Mouse (Mus musculus) brown adipose tissue, adult 24 weeks (tissue): ENCODE results near the gene Mreg. TPM values are rescaled to one million over a fixed set of nuclear protein-coding genes. Genes with fewer than 3 reads are reported as not detected.

ENCODE experiments used
- H3K27ac ChIP-seq: fragments of 200-500 bp; replicated peaks from 2 replicates; pipeline ENCODE4 v1.5.1; 2012; ENCODE audit warnings: low read depth, mild to moderate bottlenecking, low read length
- H3K4me1 ChIP-seq: fragments of 200-500 bp; 2 replicates; pipeline ENCODE4 v1.6.1; 2012; ENCODE audit warnings: low read length, mixed read lengths; ENCODE audit not compliant: control insufficient read depth, insufficient read depth, insufficient read length
- H3K4me3 ChIP-seq: fragments of 200-500 bp; 2 replicates; pipeline ENCODE4 v1.5.1; 2012; ENCODE audit warnings: low read depth, mild to moderate bottlenecking, low read length, moderate library complexity; ENCODE audit not compliant: insufficient read depth
- polyA plus RNA-seq: library from polyadenylated mRNA; stranded (reverse); fragments of >200 nt; gene quantifications from 2 replicates; pipeline ENCODE4 v1.2.4, GENCODE M21; 2012; ENCODE audit not compliant: missing spikeins, insufficient read depth, insufficient read length

Mreg gene
- polyA plus RNA-seq, 1 experiment = 3.6 TPM

DNA sequence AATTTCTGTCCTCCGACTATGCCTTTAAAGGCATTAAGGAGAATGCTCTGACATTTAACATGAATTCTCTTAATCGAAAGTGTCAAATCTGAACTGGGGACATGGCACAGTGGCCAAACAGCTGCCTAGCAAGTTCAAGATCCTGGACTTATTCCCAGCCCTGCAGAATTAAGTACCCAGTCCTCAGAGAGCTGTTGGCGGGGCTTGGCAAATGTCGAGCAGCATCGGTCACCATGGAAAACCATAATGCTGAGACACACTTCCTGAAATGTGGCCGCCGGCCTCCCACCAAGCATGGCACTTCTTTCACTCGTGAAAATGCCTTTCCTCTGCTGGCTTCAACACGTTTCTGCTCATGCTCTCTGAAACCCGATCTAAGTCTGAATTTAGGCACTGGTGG is 24.6 kb downstream of the Mreg start:
- Histone ChIP-seq H3K4me3 (no peak overlapping the region), H3K27ac (no peak overlapping the region), H3K4me1 (no peaks in the 10 kb centered on the region)

DNA sequence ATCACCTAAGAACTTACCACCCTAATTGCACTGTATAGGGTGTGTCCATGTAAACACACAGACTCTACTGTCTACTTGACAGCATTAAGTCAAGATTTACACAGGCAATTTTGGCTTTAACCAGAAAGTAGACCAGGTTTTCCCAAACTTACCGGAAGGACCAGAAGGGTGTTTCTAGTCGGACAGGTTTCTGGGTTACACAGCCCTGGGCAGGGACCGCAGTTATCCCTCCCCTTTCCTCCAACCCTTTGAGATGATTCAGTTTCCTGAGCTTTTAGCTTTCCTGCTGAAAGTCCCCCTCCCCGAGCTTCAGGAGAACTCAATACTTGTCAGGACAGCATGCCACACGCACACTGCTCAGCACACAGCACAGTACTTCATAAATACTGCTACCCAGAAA is 26.0 kb downstream of the Mreg start:
- no peak overlapping the region for H3K4me3 ChIP-seq
- H3K27ac ChIP-seq = no peak overlapping the region
- H3K4me1 ChIP-seq = no peaks in the 10 kb centered on the region

DNA sequence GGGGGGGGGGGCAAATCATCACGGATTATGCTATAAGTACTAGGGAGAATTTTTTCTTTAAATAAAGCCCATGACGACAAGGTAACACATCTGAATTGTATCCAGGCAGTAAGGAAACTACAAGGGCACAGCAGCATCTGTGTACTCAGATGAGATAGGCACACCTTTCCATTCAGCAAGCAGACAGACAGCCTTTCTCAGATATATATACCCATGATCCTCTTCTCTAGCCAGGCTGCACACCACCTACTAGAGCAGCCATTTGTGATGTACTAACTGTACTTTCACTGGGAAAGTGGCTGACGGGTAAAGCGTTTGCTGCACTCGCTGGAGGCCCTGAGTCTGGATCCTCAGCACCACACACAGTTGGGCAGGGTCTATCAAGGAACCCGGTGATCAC is 28.6 kb downstream of the Mreg start:
- Histone ChIP-seq H3K4me1 (no peaks in the 10 kb centered on the region), H3K4me3 (no peak overlapping the region), H3K27ac (no peak overlapping the region)

DNA sequence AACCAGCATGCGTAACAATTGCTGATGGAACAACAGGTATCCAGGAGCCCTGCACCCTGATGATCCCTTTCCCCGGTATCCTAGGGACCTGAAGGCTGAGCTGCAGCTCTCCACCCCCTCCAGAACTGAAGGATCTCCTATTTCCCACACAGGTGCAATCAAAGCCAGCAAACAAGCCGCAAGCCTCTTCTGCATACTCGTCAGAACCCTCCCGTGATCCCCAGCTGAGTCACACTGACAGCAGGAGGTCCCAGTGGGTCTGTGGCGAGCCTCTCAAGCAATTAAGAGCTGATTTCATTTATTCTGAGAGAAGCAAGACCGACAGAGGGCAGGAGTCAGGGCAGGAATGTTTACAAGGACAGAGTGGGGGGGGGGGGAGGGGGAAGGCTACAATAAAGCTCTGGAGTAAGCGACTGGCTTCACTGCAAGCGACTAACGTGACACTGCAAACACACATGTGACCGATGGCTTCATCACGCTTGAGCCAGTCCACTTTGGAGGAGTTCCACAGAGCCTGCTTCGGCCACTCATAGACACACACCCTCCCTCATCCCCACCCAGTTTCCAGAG is 29.1 kb downstream of the Mreg start:
- no peak overlapping the region for H3K27ac ChIP-seq
- H3K4me3 ChIP-seq = no peak overlapping the region

DNA sequence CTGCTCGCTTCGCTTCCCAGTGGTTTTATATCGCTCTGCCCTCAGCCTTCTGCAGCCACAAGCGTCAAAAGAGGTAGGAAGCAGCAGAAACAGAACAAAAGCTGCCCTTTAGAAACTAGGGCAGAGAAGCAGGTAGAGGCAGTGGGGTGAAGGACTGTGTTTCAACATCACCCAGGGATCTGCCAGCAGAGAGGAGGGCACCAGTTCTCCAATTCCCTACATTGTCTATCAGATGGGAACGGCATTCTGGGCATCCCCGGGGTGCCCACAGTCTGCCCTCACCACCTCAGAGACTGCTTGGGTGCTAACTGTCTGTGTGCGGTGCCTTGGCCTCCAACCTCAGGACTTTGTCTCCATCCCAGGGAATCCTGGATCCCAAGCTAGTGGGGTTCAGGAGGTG is 32.2 kb downstream of the Mreg start:
- no peak overlapping the region for H3K4me3 ChIP-seq
- H3K4me1 ChIP-seq = no peaks in the 10 kb centered on the region
- no peak overlapping the region for H3K27ac ChIP-seq

More for the DNA sequence above, 29.1 kb downstream of the Mreg start:
- no peaks in the 10 kb centered on the region for H3K4me1 ChIP-seq

DNA sequence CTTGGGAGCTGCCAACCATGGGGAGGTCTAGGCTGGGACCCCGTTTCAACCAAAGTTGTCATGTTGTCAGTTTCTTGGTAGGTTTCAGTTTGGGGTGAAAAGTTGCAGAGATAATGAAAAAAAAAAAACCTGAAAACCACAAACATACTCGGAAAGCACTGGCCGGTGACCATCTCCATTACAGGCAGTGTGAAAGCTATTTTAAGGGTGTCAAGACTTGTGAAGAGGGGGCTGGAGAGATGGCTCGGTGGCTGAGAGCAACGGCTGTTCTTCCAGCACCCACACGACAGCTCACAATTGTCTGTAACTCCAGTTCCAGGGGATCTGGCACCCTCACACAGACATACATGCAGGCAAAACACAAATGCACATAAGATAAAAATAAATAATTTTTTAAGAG is 35.9 kb downstream of the Mreg start:
- H3K4me3 ChIP-seq = no peak overlapping the region
- H3K27ac ChIP-seq = no peak overlapping the region
- H3K4me1 ChIP-seq = no peaks in the 10 kb centered on the region

DNA sequence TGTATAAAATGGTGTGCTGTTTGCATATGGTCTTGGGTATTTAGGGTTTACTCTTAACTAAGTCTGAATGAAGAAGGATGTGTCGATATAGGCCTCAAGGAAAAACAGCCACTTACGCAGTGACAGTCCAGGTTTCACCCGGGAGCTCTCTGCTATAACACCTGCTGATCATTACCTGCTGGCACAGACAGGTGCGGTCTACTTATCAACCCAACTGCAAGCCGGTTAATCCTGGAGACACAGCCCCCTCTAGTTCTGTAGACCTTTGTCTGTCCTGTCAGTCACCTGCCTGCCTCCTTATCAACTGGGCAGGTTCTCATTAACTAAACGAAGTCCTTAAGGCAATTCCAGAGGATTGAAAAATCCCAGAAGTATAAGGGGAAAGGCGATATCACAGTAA is 37.9 kb downstream of the Mreg start:
- no peak overlapping the region for H3K4me3 ChIP-seq
- H3K27ac ChIP-seq = no peak overlapping the region
- no peaks in the 10 kb centered on the region for H3K4me1 ChIP-seq

DNA sequence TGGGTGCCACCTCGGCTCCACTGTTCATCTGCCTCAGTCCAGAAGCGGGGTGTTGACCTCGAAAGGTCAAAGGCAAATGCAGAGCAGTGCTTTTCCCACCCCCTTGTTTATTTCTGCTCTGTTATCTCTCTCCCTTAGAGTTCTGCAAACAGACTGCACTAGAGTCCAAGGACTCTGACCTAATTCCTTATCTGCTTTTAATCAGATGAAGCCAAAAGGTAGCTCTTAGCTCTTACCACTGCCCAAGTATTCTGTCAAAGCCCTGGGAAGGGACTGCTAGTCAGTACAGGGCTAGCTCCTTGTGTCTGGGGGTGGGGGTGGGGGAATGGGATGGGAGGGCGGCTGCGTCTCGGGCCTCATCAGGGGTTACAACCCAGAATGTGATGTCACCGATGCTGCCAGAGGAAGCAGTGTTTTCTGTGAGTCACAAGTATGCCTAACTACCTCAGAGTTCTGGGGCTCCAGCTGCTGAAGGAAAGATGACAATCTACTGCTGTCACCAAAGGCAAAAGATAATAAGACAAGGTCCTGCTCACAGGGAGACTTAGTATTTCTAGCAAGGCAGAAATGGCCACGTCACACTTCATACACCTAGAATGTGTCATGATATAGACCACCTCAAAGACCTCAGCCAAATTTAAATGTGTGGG is 38.6 kb downstream of the Mreg start:
- Histone ChIP-seq H3K27ac (no peak overlapping the region), H3K4me1 (no peaks in the 10 kb centered on the region), H3K4me3 (no peak overlapping the region)

DNA sequence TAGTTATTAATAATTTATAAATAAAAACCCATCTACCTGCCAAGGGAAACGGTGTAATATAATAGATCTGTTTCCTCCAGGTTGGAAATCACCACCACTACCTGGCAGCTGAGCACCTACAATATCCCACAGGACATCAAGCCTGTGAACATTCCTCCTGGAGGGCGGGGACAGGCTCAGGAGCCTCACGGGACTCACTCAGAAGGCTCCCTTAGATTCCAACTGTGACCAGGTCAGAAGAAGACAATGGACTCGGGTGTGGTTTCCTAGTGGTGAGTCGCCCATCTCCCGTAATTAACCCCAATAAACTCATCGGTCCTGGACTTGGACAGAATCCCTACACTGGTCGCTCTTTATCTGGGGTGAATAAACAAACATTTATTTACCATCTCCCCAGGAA is 39.3 kb downstream of the Mreg start:
- no peak overlapping the region for H3K4me3 ChIP-seq

DNA sequence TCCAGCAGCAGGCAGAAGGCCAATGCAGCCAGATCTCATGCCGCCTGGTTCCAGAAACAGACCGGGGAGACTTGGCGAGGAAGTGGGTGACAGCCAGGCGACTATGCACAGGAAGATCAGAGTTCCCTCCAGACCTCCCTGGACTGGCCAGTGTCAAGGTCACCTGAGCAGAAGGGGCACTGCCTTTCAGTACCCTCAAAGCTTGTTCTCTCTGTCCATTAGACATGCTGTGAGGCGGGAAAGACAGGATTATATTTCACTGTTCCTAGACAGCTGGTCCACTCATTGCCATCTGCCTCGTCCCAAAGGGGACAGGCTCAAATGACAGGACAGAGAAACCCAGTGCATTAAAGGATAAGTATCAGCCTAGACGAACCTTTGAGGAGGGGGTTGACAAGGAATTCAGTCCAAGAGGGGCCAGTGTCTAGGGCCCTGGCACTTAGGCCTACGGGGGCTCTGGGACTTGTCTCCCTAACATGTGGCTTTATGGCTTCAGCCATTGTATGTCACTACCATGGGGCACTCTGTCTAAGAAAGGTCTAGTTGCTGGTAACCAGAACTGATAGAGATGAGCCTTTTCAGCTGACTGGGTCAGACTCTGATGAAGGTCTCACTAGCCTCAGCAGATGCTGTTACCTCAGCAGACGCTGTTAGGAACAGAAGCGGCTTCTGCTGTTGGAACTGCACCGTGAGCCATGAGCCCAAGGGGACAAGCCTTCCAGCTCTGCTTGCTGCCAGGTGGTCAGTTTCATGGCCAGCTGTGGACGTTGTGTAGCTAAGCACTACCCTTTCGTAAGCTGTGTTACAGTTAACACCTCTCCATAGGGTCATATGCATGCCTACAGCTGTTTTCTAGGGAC is 40.9 kb downstream of the Mreg start:
- no peaks in the 10 kb centered on the region for H3K4me1 ChIP-seq
- H3K4me3 ChIP-seq = no peak overlapping the region
- no peak overlapping the region for H3K27ac ChIP-seq

More for the DNA sequence above, 39.3 kb downstream of the Mreg start:
- H3K27ac ChIP-seq = no peak overlapping the region
- H3K4me1 ChIP-seq = no peaks in the 10 kb centered on the region

DNA sequence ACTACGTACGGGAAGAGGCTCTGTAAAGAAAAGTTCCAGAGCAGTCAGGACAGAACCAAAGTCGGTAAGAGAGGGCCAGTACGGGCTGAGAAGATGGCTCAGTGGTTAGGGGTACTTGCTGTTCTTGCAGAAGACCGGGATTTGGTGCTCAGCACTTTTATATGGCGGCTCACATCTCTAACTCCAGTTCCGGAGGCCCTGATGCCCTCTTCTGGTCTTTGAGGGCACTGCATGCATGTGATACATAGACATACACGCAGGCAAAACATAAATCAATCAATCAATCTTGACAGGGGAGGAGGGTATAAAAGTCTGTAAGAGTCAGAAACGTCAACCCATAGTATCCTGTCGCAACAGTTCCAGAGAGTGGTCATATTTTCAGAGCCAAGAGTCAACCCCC is 45.1 kb downstream of the Mreg start:
- Histone ChIP-seq H3K4me3 (no peak overlapping the region), H3K27ac (no peak overlapping the region), H3K4me1 (no peaks in the 10 kb centered on the region)

DNA sequence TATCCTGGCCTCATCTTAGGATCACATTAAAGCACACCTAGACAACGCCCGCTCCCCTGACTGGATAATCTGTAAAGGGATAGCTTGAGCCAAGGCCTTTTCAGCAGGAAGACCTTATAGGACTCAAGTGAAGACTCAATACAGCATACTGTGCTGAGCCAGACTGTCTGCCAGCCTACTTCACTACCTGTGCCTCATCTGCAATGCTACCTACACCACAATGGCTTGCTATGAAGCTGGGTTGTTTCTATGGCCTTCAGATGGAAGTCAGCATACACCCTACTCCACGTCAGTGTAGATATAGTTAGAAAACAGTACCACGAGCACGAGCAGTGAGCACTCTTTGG is 45.7 kb downstream of the Mreg start:
- H3K4me1 ChIP-seq = no peaks in the 10 kb centered on the region
- H3K27ac ChIP-seq = no peak overlapping the region
- H3K4me3 ChIP-seq = no peak overlapping the region

DNA sequence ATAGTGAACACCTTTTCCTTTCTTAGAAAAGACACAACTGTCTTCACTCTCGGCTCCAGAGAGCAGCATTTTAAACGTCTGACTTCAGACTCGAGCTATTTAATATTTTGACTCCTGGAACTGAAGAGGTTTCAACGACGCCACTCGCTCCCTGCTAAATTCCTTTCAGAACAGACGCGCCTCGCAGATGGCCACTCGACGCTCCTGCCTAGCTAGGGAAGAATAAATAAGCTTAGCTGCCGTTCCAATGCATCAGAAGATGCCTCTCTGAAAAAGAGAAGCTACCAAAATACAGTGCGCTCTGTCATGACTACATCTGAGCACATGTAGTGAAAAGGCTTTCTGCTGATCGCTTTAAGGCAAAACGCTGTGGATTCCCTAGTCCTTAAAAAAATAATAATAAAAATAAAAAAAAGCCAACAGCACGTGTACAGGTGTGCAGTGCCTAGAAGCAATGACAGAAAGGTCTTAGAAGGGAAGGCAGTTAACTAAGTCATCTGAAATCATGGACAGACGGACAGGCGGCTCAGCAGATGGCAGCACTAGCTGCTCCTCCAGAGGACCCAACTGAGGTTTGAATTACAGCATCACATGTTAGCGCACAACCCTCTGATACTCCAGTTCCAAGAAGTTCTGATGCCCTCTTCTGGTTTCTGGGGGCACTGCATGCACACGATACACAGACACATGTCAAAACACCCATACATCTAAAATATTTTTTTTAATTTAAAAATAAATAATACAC is 46.2 kb downstream of the Mreg start:
- Histone ChIP-seq H3K4me1 (no peaks in the 10 kb centered on the region), H3K27ac (no peak overlapping the region), H3K4me3 (no peak overlapping the region)

DNA sequence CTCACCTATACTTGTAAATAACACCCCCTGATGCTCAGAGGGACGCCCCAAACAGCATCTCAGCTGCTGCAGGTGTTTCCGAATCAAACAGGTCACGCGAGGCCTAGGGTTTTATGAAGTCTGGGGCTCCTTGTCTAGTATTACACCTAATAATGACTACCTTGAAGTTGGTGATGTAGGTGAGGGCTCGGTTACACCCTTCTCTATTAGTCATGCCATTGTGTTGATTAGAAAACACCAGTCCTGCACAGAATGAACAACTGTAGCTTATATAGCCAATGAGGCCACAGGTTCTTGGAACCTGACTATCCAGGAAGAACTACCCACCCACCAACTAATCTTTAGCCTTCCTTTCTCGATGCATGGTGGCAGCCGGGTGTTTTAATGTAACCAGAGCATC is 51.8 kb downstream of the Mreg start:
- Histone ChIP-seq H3K27ac (no peak overlapping the region), H3K4me3 (no peak overlapping the region), H3K4me1 (no peaks in the 10 kb centered on the region)

DNA sequence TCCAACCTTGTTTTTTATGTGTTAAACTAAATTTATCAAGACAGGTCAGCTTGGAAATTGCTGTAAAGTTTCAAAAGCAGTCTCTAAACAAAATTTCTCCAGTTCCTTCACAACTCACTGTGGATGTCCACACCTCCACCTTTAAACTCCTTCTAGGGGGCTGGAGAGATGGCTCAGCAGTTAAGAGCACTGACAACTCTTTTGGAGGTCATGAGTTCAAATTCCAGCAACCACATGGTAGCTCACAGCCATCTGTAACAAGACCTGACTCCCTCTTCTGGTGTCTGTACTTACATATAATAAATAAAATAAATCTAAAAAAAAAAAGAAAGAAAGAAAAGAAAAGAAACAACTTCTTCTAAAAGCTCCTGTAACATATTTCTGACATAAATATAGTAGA is 67.1 kb downstream of the Mreg start:
- no peaks in the 10 kb centered on the region for H3K4me1 ChIP-seq
- H3K27ac ChIP-seq = no peak overlapping the region

More for the DNA sequence above, 67.1 kb downstream of the Mreg start:
- no peak overlapping the region for H3K4me3 ChIP-seq
